Mouse (Mus musculus) limb, embryonic 14.5 days (tissue): Measurements from ENCODE around the gene Krt15. TPM values are rescaled to one million over a fixed set of nuclear protein-coding genes. Genes with fewer than 3 reads are reported as not detected.
A peak's percentile ranks its signal among the peaks of the same experiment; 100 is the strongest.

Experiments
- ATAC-seq: fragments of 200-750 bp; cut with Nextera tagmentation; 2 replicates; pipeline ENCODE4 v1.8.0; 2017; ENCODE audit warnings: low read depth, moderate number of reproducible peaks, moderate TSS enrichment; ENCODE audit not compliant: low FRiP score
- DNase-seq: peaks from one replicate; pipeline ENCODE4 v3.0.0-alpha.2; 2015; ENCODE audit warnings: low spot score
- H3K27ac ChIP-seq: fragments of 300-500 bp; sonication (generic); replicated peaks from 2 replicates; pipeline ENCODE4 v1.5.1; 2014; ENCODE audit warnings: low read depth, mild to moderate bottlenecking, low read length, moderate library complexity, mixed read lengths
- H3K27me3 ChIP-seq: fragments of 300-500 bp; sonication (generic); 2 replicates; pipeline ENCODE4 v1.6.1; 2014; ENCODE audit warnings: low read length, mixed read lengths; ENCODE audit not compliant: control insufficient read depth, insufficient read depth
- H3K36me3 ChIP-seq: fragments of 300-500 bp; sonication (generic); 2 replicates; pipeline ENCODE4 v1.6.1; 2014; ENCODE audit warnings: mild to moderate bottlenecking, low read length, moderate library complexity, mixed read lengths; ENCODE audit not compliant: control insufficient read depth, insufficient read depth
- H3K4me1 ChIP-seq: fragments of 300-500 bp; sonication (generic); 2 replicates; pipeline ENCODE4 v1.6.1; 2014; ENCODE audit warnings: antibody characterized with exemption, low read length, mixed read lengths; ENCODE audit not compliant: control insufficient read depth, insufficient read depth
- H3K4me2 ChIP-seq: fragments of 300-500 bp; sonication (generic); replicated peaks from 2 replicates; pipeline ENCODE4 v1.6.1; 2014; ENCODE audit warnings: low read depth, mild to moderate bottlenecking, low read length, moderate library complexity; ENCODE audit not compliant: severe bottlenecking
- H3K4me3 ChIP-seq: fragments of 300-500 bp; sonication (generic); replicated peaks from 2 replicates; pipeline ENCODE4 v1.5.1; 2014; ENCODE audit warnings: low read length
- H3K9ac ChIP-seq: fragments of 300-500 bp; sonication (generic); 2 replicates; pipeline ENCODE4 v1.6.1; 2014; ENCODE audit warnings: mild to moderate bottlenecking, low read depth, low read length, moderate library complexity; ENCODE audit not compliant: severe bottlenecking
- H3K9me3 ChIP-seq: fragments of 300-500 bp; sonication (generic); 2 replicates; pipeline ENCODE4 v1.6.1; 2016; ENCODE audit warnings: low read length; ENCODE audit not compliant: control insufficient read depth
- POLR2A ChIP-seq: fragments of 200-500 bp; IDR thresholded peaks from 2 replicates; pipeline ENCODE4 v1.8.0; 2012; ENCODE audit warnings: inconsistent platforms, mild to moderate bottlenecking, moderate library complexity, borderline replicate concordance; ENCODE audit not compliant: insufficient read depth, insufficient read length; ENCODE audit errors: extremely low read depth
- WGBS: fragments of 180-500 bp; shearing (Covaris S2); extraction: QIAGEN DNeasy Blood & Tissue Kit; methylation state at CpG from one replicate; pipeline ENCODE4 v1.1.7; 2014; 5-methylcytosine and 5-hydroxymethylcytosine counted together
- polyA plus RNA-seq, 2 experiments: library from polyadenylated mRNA; depleted of rRNA in 1 of 2; stranded (reverse) in 1 of 2; unstranded in 1 of 2; fragments of >200 nt; fragmentation: Nextera tagmentation in 1 of 2; extraction: Ambion mirVana in 1 of 2; gene quantifications; 2 replicates each; pipeline versions ENCODE4 v1.2.1 to v1.2.3; 2012 to 2014

Gene Krt15
- polyA plus RNA-seq (2012; rRNA removed) (113 and 213 TPM in 2 replicates), polyA plus RNA-seq (2014; fragmentation: Nextera tagmentation; extraction: Ambion mirVana) (168 and 205 TPM in 2 replicates)

DNA sequence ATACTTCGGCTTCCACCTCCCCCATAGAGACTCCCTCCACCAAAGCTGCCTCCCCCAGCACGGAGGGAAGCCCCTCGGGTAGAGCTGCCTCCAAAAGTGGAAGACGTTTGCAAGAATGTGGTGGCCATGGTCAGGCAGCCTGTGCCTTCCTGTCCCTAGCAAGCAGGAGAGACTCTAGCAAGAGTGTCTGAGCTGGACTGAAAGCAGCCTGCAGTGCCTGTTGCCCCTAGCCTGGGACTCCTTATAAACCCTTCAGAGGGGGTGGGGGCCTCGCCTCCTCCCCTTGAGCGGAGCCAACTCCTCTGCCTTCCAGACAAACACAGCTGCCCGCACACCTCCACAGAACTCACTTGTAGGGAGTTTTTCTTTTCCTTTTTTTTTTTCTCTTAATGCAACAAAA, at the start of gene Krt15:
Krt15 (minus strand) TSS at position 198 of the 400 bp plus-strand sequence.
- Histone ChIP-seq H3K9ac (no peak within 1 kb of the TSS), H3K4me1 (0 out of 2 replicates have a peak, but pooled peaks cover 2% of the 10 kb centered on the region), H3K27me3 (no peaks in the 10 kb centered on the region), H3K4me3 (peak within 1 kb of the TSS; percentile 4; the same call in 1 of the 2 replicates), H3K36me3 (no peaks in the 10 kb centered on the region), H3K9me3 (no peaks in the 10 kb centered on the region), H3K4me2 (0 out of 2 replicates have a peak within 1 kb of the TSS, but pooled peaks have one; percentile 20), H3K27ac (no peak within 1 kb of the TSS)
- peak; percentile 45; the same call in 1 of the 2 replicates for TF ChIP-seq POLR2A
- DNase-seq = no peak
- ATAC-seq = no peak
- WGBS = 35% methylated on average over 7 of the region's 7 CpGs

DNA sequence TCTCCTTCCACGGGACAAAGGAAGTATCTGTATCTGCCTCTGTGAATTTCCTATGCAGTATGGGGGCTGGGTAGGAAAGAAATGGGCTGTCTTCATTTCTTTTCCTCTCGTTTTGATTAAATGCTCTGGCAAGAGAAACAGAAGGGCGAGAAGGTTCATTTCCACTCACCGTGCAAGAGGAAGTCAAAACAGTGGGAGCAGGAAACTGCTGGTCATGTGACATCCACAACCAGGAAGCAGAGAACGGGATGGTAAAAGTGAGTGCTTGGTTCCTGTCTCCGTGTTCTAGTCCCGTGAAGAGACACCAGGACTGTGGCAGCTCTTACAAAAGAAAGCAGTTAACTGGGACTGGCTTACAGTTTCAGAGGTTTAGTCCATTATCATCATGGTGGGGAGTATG, 46.0 kb upstream of the Krt15 start:
- no peaks in the 10 kb centered on the region for H3K4me1 ChIP-seq
- no peak overlapping the region for H3K4me2 ChIP-seq
- WGBS = 82% methylated on average over 7 of the region's 7 CpGs
- no peaks in the 10 kb centered on the region for H3K27me3 ChIP-seq
- no peak for DNase-seq
- no peak overlapping the region for H3K4me3 ChIP-seq
- no peak overlapping the region for H3K27ac ChIP-seq
- no peak for TF ChIP-seq POLR2A
- no peak for ATAC-seq
- no peak overlapping the region for H3K9ac ChIP-seq
- H3K9me3 ChIP-seq = no peaks in the 10 kb centered on the region
- no peaks in the 10 kb centered on the region for H3K36me3 ChIP-seq

DNA sequence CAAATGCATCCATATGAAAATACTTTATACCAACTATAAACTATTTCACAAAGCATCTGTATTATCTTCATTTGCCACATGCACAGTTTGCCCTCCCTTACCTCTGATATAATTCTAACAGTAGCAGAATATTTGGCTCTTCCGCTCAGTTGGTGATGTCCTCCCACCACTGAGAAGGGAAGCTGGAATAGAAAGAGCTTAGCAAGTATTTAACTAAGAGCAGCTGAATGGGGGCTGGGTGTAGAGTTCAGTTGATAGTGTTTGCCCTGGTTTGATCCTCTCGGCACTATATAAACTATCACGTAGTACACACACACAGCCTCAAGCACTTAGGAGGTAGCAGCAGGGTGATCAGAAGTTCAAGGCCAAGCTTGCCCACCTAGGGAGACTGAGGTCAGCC, 43.5 kb upstream of the Krt15 start:
- Histone ChIP-seq H3K9me3 (no peaks in the 10 kb centered on the region), H3K9ac (no peak overlapping the region), H3K4me1 (no peaks in the 10 kb centered on the region), H3K36me3 (no peaks in the 10 kb centered on the region), H3K27me3 (no peaks in the 10 kb centered on the region), H3K27ac (no peak overlapping the region), H3K4me3 (no peak overlapping the region), H3K4me2 (no peak overlapping the region)
- WGBS = 70% methylated on average over 3 of the region's 3 CpGs
- no peak for ATAC-seq
- no peak for TF ChIP-seq POLR2A
- DNase-seq = no peak

DNA sequence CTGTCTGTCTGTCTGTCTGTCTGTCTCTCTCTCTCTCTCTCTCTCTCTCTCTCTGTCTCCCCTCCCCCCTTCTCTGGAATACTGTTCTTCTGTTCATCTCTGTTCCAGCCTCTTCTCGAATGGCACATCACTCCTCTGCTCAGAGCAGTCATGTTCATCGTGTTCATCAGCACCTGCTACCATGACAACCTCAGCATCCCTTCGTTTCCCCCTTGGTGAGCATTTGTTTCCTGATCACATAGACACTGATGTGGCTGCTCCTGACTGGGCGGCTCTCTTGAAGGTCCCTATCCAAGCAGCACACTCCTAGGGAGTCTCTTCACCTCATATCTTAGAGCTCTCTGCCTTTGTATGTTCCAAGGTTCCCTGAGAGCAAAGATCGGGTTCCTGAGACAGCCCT, 42.6 kb upstream of the Krt15 start:
- H3K4me2 ChIP-seq = no peak overlapping the region
- no peak overlapping the region for H3K9ac ChIP-seq
- H3K4me1 ChIP-seq = no peaks in the 10 kb centered on the region
- H3K27me3 ChIP-seq = no peaks in the 10 kb centered on the region
- TF ChIP-seq POLR2A = no peak
- no peaks in the 10 kb centered on the region for H3K9me3 ChIP-seq
- H3K27ac ChIP-seq = no peak overlapping the region
- no peak overlapping the region for H3K4me3 ChIP-seq
- DNase-seq (no peak), ATAC-seq (no peak)
- WGBS = 89% methylated on average over 5 of the region's 5 CpGs
- H3K36me3 ChIP-seq = no peaks in the 10 kb centered on the region

DNA sequence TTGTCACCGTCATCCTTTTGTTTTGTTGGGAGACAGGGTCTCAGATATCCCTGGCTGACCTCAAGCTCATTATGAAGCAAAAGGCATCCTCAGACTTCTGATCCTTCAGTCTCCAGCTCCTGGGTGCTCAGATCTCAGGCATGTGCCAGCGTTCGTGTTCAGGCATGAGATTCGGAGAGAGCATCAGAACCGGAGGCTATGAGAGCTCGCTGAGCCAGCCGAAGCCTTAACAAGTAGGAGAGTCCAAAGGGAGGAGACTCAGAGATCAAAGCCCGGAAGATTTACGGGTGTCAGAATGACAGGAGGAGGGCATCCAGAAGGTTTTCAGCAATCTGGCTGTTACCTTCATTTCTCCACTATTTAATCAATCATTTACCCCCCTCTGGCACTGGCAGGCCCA, 41.1 kb upstream of the Krt15 start:
- Histone ChIP-seq H3K27ac (no peak overlapping the region), H3K4me1 (no peaks in the 10 kb centered on the region), H3K36me3 (no peaks in the 10 kb centered on the region), H3K4me3 (no peak overlapping the region), H3K27me3 (no peaks in the 10 kb centered on the region), H3K4me2 (no peak overlapping the region), H3K9me3 (no peaks in the 10 kb centered on the region), H3K9ac (no peak overlapping the region)
- peak; percentile 53 for DNase-seq
- TF ChIP-seq POLR2A = no peak
- WGBS = 41% methylated on average over 9 of the region's 9 CpGs
- ATAC-seq = no peak
